Mouse (Mus musculus) hindbrain, embryonic 12.5 days (tissue): ENCODE measurements around the gene Ppp1r3c. TPM values are rescaled to one million over a fixed set of nuclear protein-coding genes. Genes with fewer than 3 reads are reported as not detected.

Experiments
- ATAC-seq: fragments of 200-750 bp; cut with Nextera tagmentation; 2 replicates; pipeline ENCODE4 v1.8.0; 2017; ENCODE audit warnings: moderate TSS enrichment; ENCODE audit not compliant: low FRiP score
- H3K27ac ChIP-seq: fragments of 300-500 bp; sonication (generic); 2 replicates; pipeline ENCODE4 v1.5.1; 2016; ENCODE audit warnings: mild to moderate bottlenecking
- H3K27me3 ChIP-seq: fragments of 300-500 bp; sonication (generic); 2 replicates; pipeline ENCODE4 v1.6.1; 2016; ENCODE audit warnings: mild to moderate bottlenecking
- H3K36me3 ChIP-seq: fragments of 300-500 bp; sonication (generic); 2 replicates; pipeline ENCODE4 v1.6.1; 2016; ENCODE audit warnings: mild to moderate bottlenecking
- H3K4me1 ChIP-seq: fragments of 300-500 bp; sonication (generic); 2 replicates; pipeline ENCODE4 v1.6.1; 2016
- H3K4me2 ChIP-seq: fragments of 300-500 bp; sonication (generic); replicated peaks from 2 replicates; pipeline ENCODE4 v1.6.1; 2016; ENCODE audit warnings: mild to moderate bottlenecking
- H3K4me3 ChIP-seq: fragments of 300-500 bp; sonication (generic); 2 replicates; pipeline ENCODE4 v1.5.1; 2016; ENCODE audit warnings: mild to moderate bottlenecking
- H3K9ac ChIP-seq: fragments of 300-500 bp; sonication (generic); 2 replicates; pipeline ENCODE4 v1.6.1; 2016; ENCODE audit warnings: mild to moderate bottlenecking, moderate library complexity
- H3K9me3 ChIP-seq: fragments of 300-500 bp; sonication (generic); replicated peaks from 2 replicates; pipeline ENCODE4 v1.6.1; 2016; ENCODE audit warnings: mild to moderate bottlenecking
- WGBS: fragments of 180-500 bp; shearing (Covaris S2); methylation state at CpG from one replicate; pipeline ENCODE4 v1.1.7; 2016; 5-methylcytosine and 5-hydroxymethylcytosine counted together
- polyA plus RNA-seq: library from polyadenylated mRNA; unstranded; fragments of >200 nt; fragmentation: Nextera tagmentation; extraction: Ambion mirVana; gene quantifications from 2 replicates; pipeline ENCODE4 v1.2.1, GENCODE M21; 2016

Ppp1r3c gene
- polyA plus RNA-seq, 1 experiment from 2014 or later: 8.1 TPM

DNA sequence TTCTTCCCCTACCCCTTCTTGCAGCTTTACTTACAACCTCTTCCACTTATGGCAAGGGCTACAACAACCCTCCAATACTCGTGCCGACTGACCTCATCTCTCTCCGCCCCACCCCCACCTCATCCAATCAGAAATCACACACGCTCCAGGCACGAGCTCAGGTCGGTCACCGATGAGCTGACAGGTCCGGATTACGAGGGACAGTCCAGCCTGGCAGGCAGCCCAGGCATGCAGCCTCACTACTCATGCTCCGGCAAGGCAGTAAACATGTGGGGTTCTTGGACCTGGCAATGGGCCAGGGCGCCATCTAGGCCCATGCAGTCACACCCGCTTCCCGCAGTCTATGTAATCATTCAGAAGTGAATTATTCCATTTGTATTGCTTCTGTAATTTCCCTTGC lies 23.4 kb downstream of the Ppp1r3c start:
- Histone ChIP-seq H3K27me3 (no peaks in the 10 kb centered on the region), H3K4me2 (no peak overlapping the region)
- WGBS: 76% methylated on average over 13 of the region's 13 CpGs

GRCm38 (mm10) chr19:36706195-36706594 lies 30.3 kb downstream of the Ppp1r3c start:
- 77% methylated on average over 6 of the region's 6 CpGs for WGBS

More for the DNA sequence above, 23.4 kb downstream of the Ppp1r3c start:
- no peak for ATAC-seq
- H3K36me3 ChIP-seq: no peaks in the 10 kb centered on the region
- no peak overlapping the region for H3K27ac ChIP-seq
- H3K4me3 ChIP-seq: no peak overlapping the region
- H3K9me3 ChIP-seq: peaks cover 3% of the 10 kb centered on the region; the same call in 1 of the 2 replicates
- no peaks in the 10 kb centered on the region for H3K4me1 ChIP-seq
- no peak overlapping the region for H3K9ac ChIP-seq

GRCm38 (mm10) chr19:36705286-36706146 lies 30.9 kb downstream of the Ppp1r3c start:
- no peak overlapping the region for H3K4me3 ChIP-seq
- 0 out of 2 replicates have a peak, but pooled peaks cover 5% of the 10 kb centered on the region for H3K4me1 ChIP-seq
- ATAC-seq: no peak
- H3K4me2 ChIP-seq: no peak overlapping the region
- peak overlapping the region; percentile 30; the same call in 1 of the 2 replicates for H3K27ac ChIP-seq
- H3K27me3 ChIP-seq: no peaks in the 10 kb centered on the region
- H3K9ac ChIP-seq: no peak overlapping the region
- no peaks in the 10 kb centered on the region for H3K36me3 ChIP-seq
- peaks cover 3% of the 10 kb centered on the region; the same call in 1 of the 2 replicates for H3K9me3 ChIP-seq
- 78% methylated on average over 17 of the region's 17 CpGs for WGBS

More at GRCm38 (mm10) chr19:36706195-36706594, 30.3 kb downstream of the Ppp1r3c start:
- peaks cover 3% of the 10 kb centered on the region; the same call in 1 of the 2 replicates for H3K9me3 ChIP-seq
- H3K36me3 ChIP-seq: no peaks in the 10 kb centered on the region
- 0 out of 2 replicates have a peak, but pooled peaks cover 3% of the 10 kb centered on the region for H3K4me1 ChIP-seq
- no peaks in the 10 kb centered on the region for H3K27me3 ChIP-seq
- H3K27ac ChIP-seq: no peak overlapping the region
- no peak for ATAC-seq
- H3K9ac ChIP-seq: no peak overlapping the region
- H3K4me3 ChIP-seq: no peak overlapping the region
- H3K4me2 ChIP-seq: no peak overlapping the region

DNA sequence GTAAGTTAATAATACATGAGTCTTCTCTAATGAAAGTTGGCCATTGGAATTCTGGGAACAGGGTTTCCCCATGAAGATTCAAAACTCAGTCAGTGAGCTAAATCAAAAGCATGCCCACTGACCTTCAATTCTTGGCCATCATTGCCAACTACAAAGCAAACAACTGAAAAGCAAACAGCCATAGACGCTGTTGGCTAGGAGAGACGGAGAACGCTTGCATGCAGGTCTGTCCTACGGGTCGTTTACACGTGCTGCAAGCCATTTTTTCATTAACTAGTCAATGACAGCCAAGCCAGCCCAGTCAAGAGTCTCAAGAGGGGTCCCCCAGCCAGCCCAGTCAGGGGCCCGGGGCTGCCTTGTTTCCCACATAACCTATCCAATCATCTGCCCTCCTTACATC lies 31.7 kb downstream of the Ppp1r3c start:
- Histone ChIP-seq H3K4me1 (0 out of 2 replicates have a peak, but pooled peaks cover 5% of the 10 kb centered on the region), H3K36me3 (no peaks in the 10 kb centered on the region), H3K9me3 (peaks cover 3% of the 10 kb centered on the region; the same call in 1 of the 2 replicates), H3K4me2 (no peak overlapping the region), H3K27me3 (no peaks in the 10 kb centered on the region), H3K27ac (no peak overlapping the region), H3K9ac (no peak overlapping the region), H3K4me3 (no peak overlapping the region)
- no peak for ATAC-seq
- 86% methylated on average over 7 of the region's 7 CpGs for WGBS

DNA sequence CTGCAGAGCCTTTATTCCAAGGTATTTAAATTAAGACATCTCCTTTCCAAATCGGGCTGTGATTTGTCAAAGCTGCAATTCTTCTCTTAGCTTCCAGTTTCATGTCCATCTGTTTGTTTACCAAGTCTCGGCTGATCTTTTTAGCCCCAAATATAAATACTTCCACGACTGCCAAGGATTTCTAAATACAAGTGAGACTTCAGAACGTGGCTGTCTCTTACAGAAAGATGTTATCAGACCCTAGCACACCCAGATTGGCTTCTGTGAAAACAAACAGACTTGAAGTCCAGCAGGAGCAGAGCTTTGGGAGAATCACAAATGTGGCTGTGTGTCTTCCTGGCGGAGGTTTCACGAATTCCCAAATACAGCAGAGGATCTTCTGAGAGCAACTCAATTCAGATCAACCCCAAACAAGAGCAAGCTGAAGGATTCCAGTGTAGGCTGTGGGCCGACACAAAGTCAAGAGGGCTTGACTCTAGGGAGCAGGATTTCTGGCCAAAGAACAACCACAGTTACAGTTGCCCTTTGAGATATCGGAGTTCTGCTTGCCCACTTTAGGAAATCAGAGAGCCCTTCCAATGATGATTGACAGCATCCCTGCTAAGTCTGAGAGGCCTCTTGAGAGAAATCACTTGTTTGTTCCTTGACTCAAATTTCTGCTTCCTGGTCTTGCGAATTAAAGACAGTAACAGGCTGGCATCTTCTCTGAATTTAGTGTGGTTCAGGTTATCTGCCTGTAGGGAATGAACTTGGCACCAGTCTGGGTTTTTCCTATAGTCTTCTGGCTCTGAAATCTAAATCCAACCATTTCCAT lies 34.4 kb downstream of the Ppp1r3c start:
- H3K36me3 ChIP-seq: no peaks in the 10 kb centered on the region

GRCm38 (mm10) chr19:36701366-36701765 lies 35.1 kb downstream of the Ppp1r3c start:
- peaks cover 14% of the 10 kb centered on the region; the same call in 1 of the 2 replicates for H3K4me1 ChIP-seq
- no peak for ATAC-seq
- no peak overlapping the region for H3K27ac ChIP-seq
- 59% methylated on average over 3 of the region's 3 CpGs for WGBS
- no peak overlapping the region for H3K4me3 ChIP-seq
- peaks cover 5% of the 10 kb centered on the region; the same call in 1 of the 2 replicates for H3K9me3 ChIP-seq
- no peak overlapping the region for H3K9ac ChIP-seq
- H3K4me2 ChIP-seq: no peak overlapping the region
- H3K36me3 ChIP-seq: no peaks in the 10 kb centered on the region
- H3K27me3 ChIP-seq: no peaks in the 10 kb centered on the region

More for the DNA sequence above, 34.4 kb downstream of the Ppp1r3c start:
- 64% methylated on average over 9 of the region's 9 CpGs for WGBS
- no peak for ATAC-seq
- no peak overlapping the region for H3K9ac ChIP-seq
- no peak overlapping the region for H3K4me2 ChIP-seq
- peaks cover 8% of the 10 kb centered on the region; the same call in 1 of the 2 replicates for H3K4me1 ChIP-seq
- no peaks in the 10 kb centered on the region for H3K27me3 ChIP-seq
- no peak overlapping the region for H3K4me3 ChIP-seq
- H3K27ac ChIP-seq: no peak overlapping the region
- H3K9me3 ChIP-seq: peaks cover 5% of the 10 kb centered on the region; the same call in 1 of the 2 replicates

- Histone ChIP-seq H3K27me3 (no peaks in the 10 kb centered on the region), H3K27ac (no peak overlapping the region), H3K9ac (no peak overlapping the region), H3K9me3 (peaks cover 5% of the 10 kb centered on the region; the same call in 1 of the 2 replicates), H3K4me3 (no peak overlapping the region), H3K4me1 (peaks cover 14% of the 10 kb centered on the region; the same call in 1 of the 2 replicates), H3K4me2 (no peak overlapping the region), H3K36me3 (no peaks in the 10 kb centered on the region)
- 66% methylated on average over 4 of the region's 4 CpGs for WGBS
- no peak for ATAC-seq
Measured at GRCm38 (mm10) chr19:36700937-36701336, 35.5 kb downstream of the Ppp1r3c start.

DNA sequence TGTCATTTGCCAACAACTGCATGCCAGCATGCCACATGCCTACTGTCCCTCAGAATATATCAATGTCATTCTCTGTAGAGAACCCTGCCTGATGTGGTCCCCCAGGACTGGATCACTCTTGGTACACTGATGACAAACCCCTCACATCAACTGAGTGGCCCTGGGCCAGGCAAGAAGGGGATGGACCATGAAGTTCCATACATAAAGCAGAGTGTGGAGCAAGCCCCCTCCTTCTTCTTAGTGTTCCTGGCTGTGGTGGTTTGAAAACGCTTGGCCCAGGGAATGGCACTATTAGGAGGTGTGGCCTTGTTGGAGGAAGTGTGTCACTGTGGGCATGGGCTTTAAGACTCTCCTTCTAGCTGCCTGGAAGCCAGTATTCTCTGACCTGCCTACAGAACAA lies 37.3 kb downstream of the Ppp1r3c start:
- WGBS: 93% methylated on average over 1 of the region's 1 CpGs
- no peak overlapping the region for H3K27ac ChIP-seq
- no peaks in the 10 kb centered on the region for H3K36me3 ChIP-seq
- no peak overlapping the region for H3K4me2 ChIP-seq
- no peak overlapping the region for H3K9ac ChIP-seq
- no peak overlapping the region for H3K4me3 ChIP-seq
- H3K4me1 ChIP-seq: peaks cover 14% of the 10 kb centered on the region; the same call in 1 of the 2 replicates
- H3K27me3 ChIP-seq: no peaks in the 10 kb centered on the region
- ATAC-seq: no peak
- H3K9me3 ChIP-seq: peaks cover 5% of the 10 kb centered on the region; the same call in 1 of the 2 replicates

- Histone ChIP-seq H3K9me3 (peaks cover 5% of the 10 kb centered on the region; the same call in 1 of the 2 replicates), H3K4me1 (peaks cover 14% of the 10 kb centered on the region; the same call in 1 of the 2 replicates), H3K9ac (no peak overlapping the region), H3K36me3 (no peaks in the 10 kb centered on the region), H3K27ac (no peak overlapping the region), H3K4me3 (no peak overlapping the region), H3K4me2 (no peak overlapping the region), H3K27me3 (no peaks in the 10 kb centered on the region)
- no peak for ATAC-seq
- WGBS: 85% methylated on average over 3 of the region's 3 CpGs
Measured at GRCm38 (mm10) chr19:36698200-36698599, 38.3 kb downstream of the Ppp1r3c start.

GRCm38 (mm10) chr19:36696601-36697122 lies 39.8 kb downstream of the Ppp1r3c start:
- Histone ChIP-seq H3K27me3 (no peaks in the 10 kb centered on the region), H3K9ac (no peak overlapping the region), H3K4me3 (no peak overlapping the region), H3K9me3 (peaks cover 5% of the 10 kb centered on the region; the same call in 1 of the 2 replicates), H3K36me3 (no peaks in the 10 kb centered on the region), H3K4me2 (no peak overlapping the region), H3K4me1 (peaks cover 14% of the 10 kb centered on the region; the same call in 1 of the 2 replicates), H3K27ac (peak overlapping the region; percentile 69)
- WGBS: 56% methylated on average over 7 of the region's 7 CpGs
- ATAC-seq: peak; percentile 77

- Histone ChIP-seq H3K36me3 (no peaks in the 10 kb centered on the region), H3K9ac (no peak overlapping the region), H3K4me2 (no peak overlapping the region), H3K4me1 (peaks cover 18% of the 10 kb centered on the region; the same call in 1 of the 2 replicates), H3K27me3 (no peaks in the 10 kb centered on the region), H3K9me3 (no peaks in the 10 kb centered on the region), H3K4me3 (no peak overlapping the region), H3K27ac (no peak overlapping the region)
- WGBS: 82% methylated on average over 2 of the region's 2 CpGs
- ATAC-seq: no peak
Measured at GRCm38 (mm10) chr19:36693530-36693929, 42.9 kb downstream of the Ppp1r3c start.
